Mouse (Mus musculus) MEL (cell line): Measurements from ENCODE around the gene Pkhd1. TPM values are rescaled to one million over a fixed set of nuclear protein-coding genes. Genes with fewer than 3 reads are reported as not detected.

Experiments
- DNase-seq: peaks from one replicate; pipeline ENCODE4 v3.0.0; 2011; ENCODE audit warnings: low read depth, low spot score
- H3K27ac ChIP-seq: 2 replicates; pipeline ENCODE4 v1.5.1; 2012; ENCODE audit warnings: low read depth, mild to moderate bottlenecking, control low read depth, low read length, moderate library complexity; ENCODE audit not compliant: control insufficient read depth
- H3K27me3 ChIP-seq, 2 experiments: fragments of 150-350 bp in 1 of 2; sonication (generic) in 1 of 2; 2 replicates each; pipeline ENCODE4 v1.6.1; 2012; ENCODE audit warnings: low read length in 2 of 2, mild to moderate bottlenecking in 2 of 2, improper control_type of control experiment in 1 of 2, moderate library complexity in 1 of 2; ENCODE audit not compliant: insufficient read depth in 2 of 2, control insufficient read depth in 1 of 2
- H3K36me3 ChIP-seq, 2 experiments: 2 replicates each; pipeline ENCODE4 v1.6.1; 2012 to 2014; ENCODE audit warnings: low read length in 2 of 2, improper control_type of control experiment in 1 of 2, inconsistent platforms in 1 of 2, mild to moderate bottlenecking in 1 of 2; ENCODE audit not compliant: insufficient read depth in 2 of 2, control insufficient read depth in 1 of 2
- H3K4me1 ChIP-seq, 2 experiments: fragments of 150-350 bp in 1 of 2; sonication (generic) in 1 of 2; 2 replicates each; pipeline ENCODE4 v1.6.1; 2012; ENCODE audit warnings: low read length in 2 of 2, improper control_type of control experiment in 1 of 2, mild to moderate bottlenecking in 1 of 2; ENCODE audit not compliant: insufficient read depth in 2 of 2, control insufficient read depth in 1 of 2
- H3K4me3 ChIP-seq, 2 experiments: fragments of 150-350 bp in 1 of 2; sonication (generic) in 1 of 2; 2 replicates each; pipeline ENCODE4 v1.5.1; 2012; ENCODE audit warnings: low read depth in 2 of 2, low read length in 2 of 2, mild to moderate bottlenecking in 2 of 2, moderate library complexity in 2 of 2, control low read depth in 1 of 2, improper control_type of control experiment in 1 of 2; ENCODE audit not compliant: control insufficient read depth in 1 of 2, insufficient read depth in 1 of 2
- H3K79me2 ChIP-seq: 2 replicates; pipeline ENCODE4 v1.6.1; 2012; ENCODE audit warnings: mild to moderate bottlenecking, low read length, moderate library complexity; ENCODE audit not compliant: control insufficient read depth, poor library complexity, insufficient read depth
- H3K9ac ChIP-seq: 2 replicates; pipeline ENCODE4 v1.6.1; 2012; ENCODE audit warnings: low read depth, mild to moderate bottlenecking, control low read depth, low read length, moderate library complexity; ENCODE audit not compliant: control insufficient read depth, poor library complexity, severe bottlenecking
- H3K9me3 ChIP-seq: fragments of 150-350 bp; sonication (generic); replicated peaks from 2 replicates; pipeline ENCODE4 v1.6.1; 2012; ENCODE audit warnings: mild to moderate bottlenecking, low read length, improper control_type of control experiment, moderate library complexity; ENCODE audit not compliant: insufficient read depth
- E2F4 ChIP-seq: IDR thresholded peaks from 2 replicates; pipeline ENCODE4 v1.6.1; 2011; ENCODE audit warnings: low read depth, low read length, improper control_type of control experiment, borderline replicate concordance
- ETS1 ChIP-seq: IDR thresholded peaks from 2 replicates; pipeline ENCODE4 v1.6.1; 2012; ENCODE audit warnings: low read depth, mild to moderate bottlenecking, inconsistent platforms, low read length, improper control_type of control experiment, moderate library complexity
- GABPA ChIP-seq: IDR thresholded peaks from 2 replicates; pipeline ENCODE4 v1.6.1; 2012; ENCODE audit warnings: low read depth, mild to moderate bottlenecking, inconsistent platforms, low read length, improper control_type of control experiment, moderate library complexity
- GATA1 ChIP-seq: IDR thresholded peaks from 2 replicates; pipeline ENCODE4 v1.6.1; 2011; ENCODE audit warnings: low read depth, low read length, improper control_type of control experiment
- JUND ChIP-seq: IDR thresholded peaks from 2 replicates; pipeline ENCODE4 v1.6.1; 2011; ENCODE audit warnings: low read depth, mild to moderate bottlenecking, improper control_type of control experiment, low read length
- MAX ChIP-seq: IDR thresholded peaks from 2 replicates; pipeline ENCODE4 v1.6.1; 2011; ENCODE audit warnings: low read length, improper control_type of control experiment
- MAZ ChIP-seq: IDR thresholded peaks from 2 replicates; pipeline ENCODE4 v1.6.1; 2012; ENCODE audit warnings: low read depth, mild to moderate bottlenecking, inconsistent platforms, low read length, improper control_type of control experiment
- MEF2A ChIP-seq: IDR thresholded peaks from 2 replicates; pipeline ENCODE4 v1.6.1; 2014; ENCODE audit warnings: low read depth, mild to moderate bottlenecking, inconsistent platforms, low read length, improper control_type of control experiment; ENCODE audit not compliant: poor library complexity, insufficient replicate concordance, severe bottlenecking; ENCODE audit errors: extremely low read depth
- MYB ChIP-seq: IDR thresholded peaks from 2 replicates; pipeline ENCODE4 v1.6.1; 2011; ENCODE audit warnings: mild to moderate bottlenecking, low read depth, low read length, improper control_type of control experiment
- POLR2A ChIP-seq, 2 experiments: IDR thresholded peaks; 2 replicates each; pipeline ENCODE4 v1.6.1; 2011 to 2012; ENCODE audit warnings: low read length in 2 of 2, mild to moderate bottlenecking in 2 of 2, control low read depth in 1 of 2, improper control_type of control experiment in 1 of 2, low read depth in 1 of 2, moderate library complexity in 1 of 2; ENCODE audit not compliant: control insufficient read depth in 1 of 2, insufficient read depth in 1 of 2, poor library complexity in 1 of 2
- RAD21 ChIP-seq: IDR thresholded peaks from 2 replicates; pipeline ENCODE4 v1.6.1; 2011; ENCODE audit warnings: mild to moderate bottlenecking, low read depth, low read length, improper control_type of control experiment
- RCOR1 ChIP-seq: IDR thresholded peaks from 2 replicates; pipeline ENCODE4 v1.6.1; 2012; ENCODE audit warnings: low read depth, mild to moderate bottlenecking, inconsistent platforms, low read length, improper control_type of control experiment
- SIN3A ChIP-seq: IDR thresholded peaks from 2 replicates; pipeline ENCODE4 v1.6.1; 2012; ENCODE audit warnings: low read length, improper control_type of control experiment, inconsistent platforms
- TAL1 ChIP-seq: IDR thresholded peaks from 2 replicates; pipeline ENCODE4 v1.6.1; 2012; ENCODE audit warnings: mild to moderate bottlenecking, inconsistent platforms, low read length, moderate library complexity, mixed read lengths
- TBP ChIP-seq: IDR thresholded peaks from 2 replicates; pipeline ENCODE4 v1.8.0; 2011; ENCODE audit warnings: low read depth, low read length, improper control_type of control experiment
- TCF12 ChIP-seq: IDR thresholded peaks from 2 replicates; pipeline ENCODE4 v1.6.1; 2014; ENCODE audit warnings: low read depth, mild to moderate bottlenecking, inconsistent platforms, low read length, improper control_type of control experiment, moderate library complexity
- UBTF ChIP-seq: IDR thresholded peaks from 2 replicates; pipeline ENCODE4 v1.6.1; 2012; ENCODE audit warnings: low read depth, mild to moderate bottlenecking, inconsistent platforms, low read length, improper control_type of control experiment, moderate library complexity, borderline replicate concordance; ENCODE audit not compliant: insufficient read depth
- ZC3H11A ChIP-seq: IDR thresholded peaks from 2 replicates; pipeline ENCODE4 v1.6.1; 2012; ENCODE audit warnings: low read depth, mild to moderate bottlenecking, inconsistent platforms, low read length, improper control_type of control experiment
- ZKSCAN1 ChIP-seq: IDR thresholded peaks from 2 replicates; pipeline ENCODE4 v1.6.1; 2012; ENCODE audit warnings: low read depth, mild to moderate bottlenecking, inconsistent platforms, low read length, improper control_type of control experiment, moderate library complexity
- ZNF384 ChIP-seq: IDR thresholded peaks from 2 replicates; pipeline ENCODE4 v1.6.1; 2012; ENCODE audit warnings: low read depth, mild to moderate bottlenecking, inconsistent platforms, low read length, improper control_type of control experiment
- polyA plus RNA-seq, 2 experiments: library from polyadenylated mRNA; stranded (reverse) in 1 of 2; unstranded in 1 of 2; fragments of >175 nt in 1 of 2; fragments of >200 nt in 1 of 2; gene quantifications; 2 replicates each; pipeline versions ENCODE4 v1.2.1 to v1.2.4; 2012; ENCODE audit warnings: low replicate concordance in 2 of 2, low read depth in 1 of 2; ENCODE audit not compliant: insufficient read length in 2 of 2, insufficient read depth in 1 of 2, missing spikeins in 1 of 2
- total RNA-seq: library from RNA; depleted of rRNA; stranded (reverse); fragments of 300-350 nt; gene quantifications from 2 replicates; pipeline ENCODE4 v1.2.3, GENCODE M21; 2012

Pkhd1 gene
- total and polyA plus RNA-seq, 3 experiments = not detected

- no peak for TF ChIP-seq ETS1
- no peak for TF ChIP-seq ZKSCAN1
- TF ChIP-seq GATA1 = no peak
- no peak for TF ChIP-seq POLR2A (IDR thresholded peaks at IDR 0.05; ENCODE audit: control insufficient read depth in 1 of 2, insufficient read depth in 1 of 2, low read depth in 1 of 2, low read length in 2 of 2, poor library complexity in 1 of 2)
- Histone ChIP-seq H3K9ac (no peak overlapping the region), H3K4me1 (no peaks in the 10 kb centered on the region), H3K27ac (no peak overlapping the region), H3K9me3 (no peaks in the 10 kb centered on the region), H3K27me3 (no peaks in the 10 kb centered on the region), H3K79me2 (no peaks in the 10 kb centered on the region), H3K4me3 (no peak overlapping the region), H3K36me3 (no peaks in the 10 kb centered on the region)
- DNase-seq = no peak
These were observed 37.2 kb upstream of the Pkhd1 start for GRCm38 (mm10) chr1:20655085-20655484.

DNA sequence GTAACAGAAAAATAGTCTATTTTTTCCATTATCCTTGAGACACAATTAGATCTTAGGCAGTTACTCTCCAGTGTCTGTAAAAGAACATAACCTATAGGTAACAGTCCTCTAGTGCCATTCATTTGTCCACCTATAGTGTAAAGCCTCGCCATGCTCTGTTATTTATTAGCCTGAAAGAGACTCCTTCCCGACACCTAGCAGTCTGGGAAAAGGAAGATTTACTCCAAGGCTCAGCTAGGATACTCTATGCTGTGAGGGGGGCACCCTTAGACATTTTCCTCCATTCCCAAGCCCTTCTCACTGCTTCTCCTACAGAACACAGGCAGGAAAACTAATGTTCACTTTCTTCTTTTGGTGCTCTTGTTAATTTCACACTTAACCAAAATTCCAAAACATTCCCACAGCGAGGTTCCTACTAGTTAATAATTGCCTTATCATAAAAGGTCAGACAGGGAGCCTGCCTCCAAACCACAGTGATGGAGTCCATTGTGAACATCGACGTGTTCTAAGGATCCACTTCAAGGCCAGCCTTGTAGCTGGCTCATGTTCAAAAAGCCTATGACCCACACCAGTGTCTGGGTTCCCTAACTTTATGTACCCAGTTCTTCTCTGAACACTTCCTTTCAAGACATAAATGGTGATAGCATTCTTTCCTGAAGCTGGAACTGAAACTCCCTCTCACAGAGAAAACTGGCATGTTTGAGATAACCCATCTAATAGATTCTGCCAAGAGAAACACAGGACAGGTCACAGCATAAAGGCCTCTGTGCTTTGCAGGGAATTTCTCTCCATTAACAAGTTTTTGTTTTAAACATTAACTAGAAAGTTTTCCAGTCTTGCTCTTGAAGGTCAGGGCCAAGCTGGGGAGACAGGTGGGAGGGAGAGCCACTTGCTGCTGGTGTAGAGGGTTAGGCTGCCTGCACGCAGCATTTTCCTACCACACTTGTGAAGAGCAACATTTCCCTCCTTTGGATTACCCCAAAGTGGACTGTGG, 35.9 kb upstream of the Pkhd1 start:
- H3K36me3 ChIP-seq = no peaks in the 10 kb centered on the region
- H3K79me2 ChIP-seq = no peaks in the 10 kb centered on the region
- DNase-seq = no peak

GRCm38 (mm10) chr1:20634856-20635255, 17.0 kb upstream of the Pkhd1 start:
- Histone ChIP-seq H3K27ac (no peak overlapping the region), H3K79me2 (no peaks in the 10 kb centered on the region), H3K9me3 (no peaks in the 10 kb centered on the region), H3K9ac (no peak overlapping the region), H3K27me3 (no peaks in the 10 kb centered on the region), H3K4me3 (no peak overlapping the region), H3K36me3 (no peaks in the 10 kb centered on the region), H3K4me1 (no peaks in the 10 kb centered on the region)
- TF ChIP-seq E2F4 = no peak
- TF ChIP-seq GABPA = no peak
- no peak for TF ChIP-seq MYB
- no peak for TF ChIP-seq POLR2A (IDR thresholded peaks at IDR 0.05; ENCODE audit: control insufficient read depth in 1 of 2, insufficient read depth in 1 of 2, low read depth in 1 of 2, low read length in 2 of 2, poor library complexity in 1 of 2)
- no peak for TF ChIP-seq TAL1
- TF ChIP-seq MAX = no peak
- no peak for TF ChIP-seq MAZ
- no peak for TF ChIP-seq JUND
- no peak for TF ChIP-seq ZC3H11A
- TF ChIP-seq UBTF = no peak
- no peak for TF ChIP-seq TCF12
- no peak for TF ChIP-seq RAD21
- TF ChIP-seq RCOR1 = no peak
- no peak for TF ChIP-seq MEF2A
- no peak for DNase-seq

More for the DNA sequence above, 35.9 kb upstream of the Pkhd1 start:
- Histone ChIP-seq H3K4me1 (no peaks in the 10 kb centered on the region), H3K27ac (no peak overlapping the region), H3K9ac (no peak overlapping the region), H3K4me3 (no peak overlapping the region), H3K27me3 (no peaks in the 10 kb centered on the region), H3K9me3 (no peaks in the 10 kb centered on the region)
- no peak for TF ChIP-seq TBP
- TF ChIP-seq ZNF384 = no peak
- no peak for TF ChIP-seq MYB
- no peak for TF ChIP-seq SIN3A
